8 mouse cellular contexts compared by ENCODE assay signal in genomic region chr3:97767041-97767770, GRCm38 (mm10).
DNase-seq lines count a peak whose midpoint lies in the region; ATAC-seq and TF ChIP-seq lines count a peak whose summit lies in the region.

No protein-coding gene starts in this region.

- no peak for ATAC-seq in lung, embryonic 14.5 days (ENCODE audit: insufficient read depth)
- ATAC-seq in forebrain, embryonic 16.5 days: no peak
- peak; percentile 88 for ATAC-seq in kidney, embryonic 16.5 days (ENCODE audit: low FRiP score, low TSS enrichment)
- ATAC-seq in midbrain, embryonic 12.5 days (ENCODE audit: low FRiP score, low read depth): no peak

- H3K27me3 ChIP-seq in lung, embryonic 14.5 days (ENCODE audit: insufficient read depth, low read length): no peaks in the 10 kb centered on the region
- H3K27me3 ChIP-seq in forebrain, embryonic 16.5 days (replicated peaks; ENCODE audit: control insufficient read depth, insufficient read depth, low read length): no peaks in the 10 kb centered on the region
- no peaks in the 10 kb centered on the region for H3K27me3 ChIP-seq in kidney, embryonic 16.5 days (ENCODE audit: insufficient read depth, low read length)
- H3K27me3 ChIP-seq in midbrain, embryonic 12.5 days: 0 out of 2 replicates have a peak, but pooled peaks cover 4% of the 10 kb centered on the region

- peak overlapping the region; percentile 61 for H3K9ac ChIP-seq in lung, embryonic 14.5 days
- H3K9ac ChIP-seq in forebrain, embryonic 16.5 days (replicated peaks; ENCODE audit: low read depth, low read length): peak overlapping the region; percentile 86
- peak overlapping the region; percentile 85 for H3K9ac ChIP-seq in kidney, embryonic 16.5 days (replicated peaks; ENCODE audit: low read length)
- peak overlapping the region; percentile 78 for H3K9ac ChIP-seq in midbrain, embryonic 12.5 days (replicated peaks)

- no peaks in the 10 kb centered on the region for H3K9me3 ChIP-seq in lung, embryonic 14.5 days (ENCODE audit: low read depth, low read length)
- H3K9me3 ChIP-seq in forebrain, embryonic 16.5 days (ENCODE audit: control insufficient read depth, low read length): no peaks in the 10 kb centered on the region
- H3K9me3 ChIP-seq in kidney, embryonic 16.5 days (ENCODE audit: low read length): no peaks in the 10 kb centered on the region
- H3K9me3 ChIP-seq in midbrain, embryonic 12.5 days: no peaks in the 10 kb centered on the region

- WGBS in lung, embryonic 14.5 days: 3% methylated on average over 40 of the region's 40 CpGs
- WGBS in forebrain, embryonic 16.5 days: 2% methylated on average over 40 of the region's 40 CpGs
- 5% methylated on average over 40 of the region's 40 CpGs for WGBS in kidney, embryonic 16.5 days
- WGBS in midbrain, embryonic 12.5 days: 4% methylated on average over 40 of the region's 40 CpGs

- H3K4me2 ChIP-seq in lung, embryonic 14.5 days: peak overlapping the region; percentile 73
- peak overlapping the region; percentile 94 for H3K4me2 ChIP-seq in forebrain, embryonic 16.5 days (ENCODE audit: low read length)
- H3K4me2 ChIP-seq in kidney, embryonic 16.5 days (replicated peaks; ENCODE audit: low read depth, low read length): peak overlapping the region; percentile 97
- H3K4me2 ChIP-seq in midbrain, embryonic 12.5 days (replicated peaks): peak overlapping the region; percentile 83

- H3K4me1 ChIP-seq in lung, embryonic 14.5 days (ENCODE audit: insufficient read depth): peaks cover 17% of the 10 kb centered on the region
- peaks cover 34% of the 10 kb centered on the region for H3K4me1 ChIP-seq in forebrain, embryonic 16.5 days (replicated peaks; ENCODE audit: control insufficient read depth, insufficient read depth, low read length)
- H3K4me1 ChIP-seq in kidney, embryonic 16.5 days (ENCODE audit: insufficient read depth, low read length): peaks cover 31% of the 10 kb centered on the region
- H3K4me1 ChIP-seq in midbrain, embryonic 12.5 days: peaks cover 26% of the 10 kb centered on the region

- H3K27ac ChIP-seq in lung, embryonic 14.5 days (ENCODE audit: low read depth): peak overlapping the region; percentile 82
- peak overlapping the region; percentile 99 for H3K27ac ChIP-seq in forebrain, embryonic 16.5 days (ENCODE audit: low read length)
- H3K27ac ChIP-seq in kidney, embryonic 16.5 days (ENCODE audit: low read length): peak overlapping the region; percentile 86
- H3K27ac ChIP-seq in midbrain, embryonic 12.5 days (replicated peaks): peak overlapping the region; percentile 93

- peak overlapping the region; percentile 63 for H3K4me3 ChIP-seq in lung, embryonic 14.5 days (ENCODE audit: low read depth, low read length)
- peak overlapping the region; percentile 69 for H3K4me3 ChIP-seq in forebrain, embryonic 16.5 days (replicated peaks; ENCODE audit: low read length)
- peak overlapping the region; percentile 82 for H3K4me3 ChIP-seq in kidney, embryonic 16.5 days (ENCODE audit: low read length)
- peak overlapping the region; percentile 78 for H3K4me3 ChIP-seq in midbrain, embryonic 12.5 days

- peak; percentile 61 for DNase-seq in lung, embryonic 14.5 days
- no peak for DNase-seq in lung, postnatal 36 days
- peak; percentile 76 for DNase-seq in R1 (ENCODE audit: low read depth, low spot score)
- DNase-seq in thymus, postnatal 14 days: peak; percentile 39
- DNase-seq in urinary bladder, adult 2 months (ENCODE audit: low spot score): no peak

- TF ChIP-seq CTCF in lung, embryonic 14.5 days (IDR thresholded peaks at IDR 0.05; ENCODE audit: low read depth): no peak

- no peaks in the 10 kb centered on the region; the same call in 1 of the 2 replicates for H3K36me3 ChIP-seq in lung, embryonic 14.5 days (ENCODE audit: insufficient read depth)
- H3K36me3 ChIP-seq in forebrain, embryonic 16.5 days (ENCODE audit: control insufficient read depth, insufficient read depth): no peaks in the 10 kb centered on the region
- H3K36me3 ChIP-seq in kidney, embryonic 16.5 days (ENCODE audit: insufficient read depth, low read length): no peaks in the 10 kb centered on the region
- no peaks in the 10 kb centered on the region for H3K36me3 ChIP-seq in midbrain, embryonic 12.5 days

Comparison
In these comparisons a context has a peak if more than half of its experiments do, and no peak if none do; other contexts are left out.
1. DNase-seq: peak in lung, embryonic 14.5 days (single experiment), R1 (single experiment) and thymus, postnatal 14 days (single experiment); none in lung, postnatal 36 days (single experiment) and urinary bladder, adult 2 months (single experiment).
2. Peak in every context shown above with its lines, with median percentiles within 50 percentile points of each other: H3K27ac ChIP-seq, H3K4me2 ChIP-seq, H3K4me3 ChIP-seq and H3K9ac ChIP-seq.